Mouse (Mus musculus): Measurements from ENCODE around the gene Cyp1a2. TPM values are rescaled to one million over a fixed set of nuclear protein-coding genes. Genes with fewer than 3 reads are reported as not detected.
"Not testable (repeated sequence)": the region's sequence is repeated elsewhere in the genome, so short reads cannot be mapped to it uniquely, and the experiment has no call there.

Cyp1a2 gene
- total and polyA plus RNA-seq, 3 experiments, result not detected

DNA sequence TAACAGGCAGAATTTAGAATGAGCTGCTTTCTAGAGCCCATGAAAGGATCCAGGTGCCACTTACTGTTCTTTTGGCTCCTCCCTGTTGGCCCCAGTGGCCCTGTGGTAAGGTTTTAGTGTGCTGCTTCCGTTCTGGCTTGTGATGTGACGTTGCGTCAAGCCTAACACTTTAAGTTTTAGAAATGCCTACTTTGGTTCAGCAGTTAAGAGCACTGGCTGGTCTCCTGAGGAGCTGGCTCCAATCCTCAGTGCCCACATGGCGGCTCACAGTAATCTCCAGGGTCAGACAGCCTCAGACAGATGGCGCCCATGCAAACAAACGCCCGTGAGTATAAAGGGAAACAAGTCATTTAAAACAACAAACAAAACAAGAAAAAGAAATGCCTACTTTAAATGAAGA, 34.9 kb upstream of the Cyp1a2 start:
- H3K79me2 ChIP-seq (replicated peaks; ENCODE audit: control insufficient read depth, extremely low read depth, insufficient read depth, poor library complexity, severe bottlenecking), result peaks cover 4% of the 10 kb centered on the region
- dilution Hi-C loops (cut with MboI; ENCODE audit: extremely low pct_ligation_motif_present, extremely low pct_unique_long_range_greater_than_20kb, low sequenced_read_pairs) (no loop called here), in situ Hi-C loops (cut with MboI; ENCODE audit: low pct_ligation_motif_present, low pct_unique_long_range_greater_than_20kb, low sequenced_read_pairs) (no loop called here)
- no peak overlapping the region for H3K4me2 ChIP-seq (ENCODE audit: insufficient read depth, low read depth, poor library complexity, severe bottlenecking)
- TF ChIP-seq POLR2AphosphoS2 (IDR thresholded peaks at IDR 0.05; ENCODE audit: low read depth, low read length) (no peak), MAFK (IDR thresholded peaks at IDR 0.05; ENCODE audit: insufficient replicate concordance, low read length) (no peak), TBP (conservative IDR thresholded peaks at IDR 0.05; ENCODE audit: low read depth, low read length) (no peak), ZNF384 (IDR thresholded peaks at IDR 0.05; ENCODE audit: low read depth, low read length) (no peak), IRF4 (IDR thresholded peaks at IDR 0.05; ENCODE audit: low read depth, low read length) (no peak), USF2 (conservative IDR thresholded peaks at IDR 0.05; ENCODE audit: low read depth, low read length) (no peak), SMC3 (IDR thresholded peaks at IDR 0.05; ENCODE audit: low read depth, low read length) (no peak), BHLHE40 (IDR thresholded peaks at IDR 0.05; ENCODE audit: low read depth, low read length) (no peak), MXI1 (IDR thresholded peaks at IDR 0.05; ENCODE audit: low read depth, low read length) (no peak), UBTF (IDR thresholded peaks at IDR 0.05; ENCODE audit: low read depth, low read length) (no peak)
- peaks cover 49 to 87% of the 10 kb centered on the region in 2 experiments for H3K36me3 ChIP-seq (replicated peaks in 1 of 2; ENCODE audit: control insufficient read depth in 1 of 2, insufficient read depth in 1 of 2, low read length in 1 of 2)
- no peak overlapping the region for H3K27ac ChIP-seq (ENCODE audit: insufficient read depth, low read depth)
- H3K9ac ChIP-seq (ENCODE audit: insufficient read depth, low read depth), result no peak overlapping the region
- DNase-seq (ENCODE audit: extremely low read depth), result no peak
- H3K4me1 ChIP-seq (ENCODE audit: control insufficient read depth in 1 of 2, insufficient read depth in 2 of 2), result no peaks in the 10 kb centered on the region
- no peak overlapping the region for H3K4me3 ChIP-seq (replicated peaks in 1 of 3; ENCODE audit: low read depth in 2 of 3, low read length in 2 of 3, poor library complexity in 1 of 3)
- H3K9me3 ChIP-seq (replicated peaks; ENCODE audit: low read length), result no peaks in the 10 kb centered on the region
- no peaks in the 10 kb centered on the region for H3K27me3 ChIP-seq (replicated peaks)

DNA sequence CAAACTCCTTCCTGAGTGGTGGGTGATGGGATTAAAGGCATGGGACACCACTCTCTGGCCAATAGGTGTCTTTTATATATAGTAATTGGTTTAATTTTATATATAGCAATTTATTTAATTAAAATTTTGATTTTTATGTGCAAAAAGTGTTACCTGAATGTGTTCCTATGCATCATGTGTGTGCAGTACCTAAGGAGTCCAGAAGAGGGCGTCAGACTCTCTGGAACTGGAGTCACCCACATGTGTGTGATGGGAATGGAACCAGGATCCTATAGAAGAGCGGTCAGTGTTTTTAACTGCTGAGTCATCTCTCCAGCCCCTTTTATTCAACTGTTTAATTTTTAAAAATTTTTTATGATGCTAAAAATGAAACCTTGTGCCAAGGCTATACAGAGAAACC, 28.7 kb upstream of the Cyp1a2 start:
- Histone ChIP-seq H3K4me1 (ENCODE audit: control insufficient read depth in 1 of 2, insufficient read depth in 2 of 2) (peaks cover 0 to 12% of the 10 kb centered on the region in 2 experiments; a peak in 1 of 4 replicates), H3K79me2 (replicated peaks; ENCODE audit: control insufficient read depth, extremely low read depth, insufficient read depth, poor library complexity, severe bottlenecking) (peaks cover 21% of the 10 kb centered on the region), H3K27ac (ENCODE audit: insufficient read depth, low read depth) (no peak overlapping the region), H3K4me2 (ENCODE audit: insufficient read depth, low read depth, poor library complexity, severe bottlenecking) (no peak overlapping the region), H3K9ac (ENCODE audit: insufficient read depth, low read depth) (no peak overlapping the region), H3K4me3 (replicated peaks in 1 of 3; ENCODE audit: low read depth in 2 of 3, low read length in 2 of 3, poor library complexity in 1 of 3) (no peak overlapping the region), H3K36me3 (replicated peaks in 1 of 2; ENCODE audit: control insufficient read depth in 1 of 2, insufficient read depth in 1 of 2, low read length in 1 of 2) (peaks cover 32 to 57% of the 10 kb centered on the region in 2 experiments), H3K27me3 (replicated peaks) (no peaks in the 10 kb centered on the region), H3K9me3 (replicated peaks; ENCODE audit: low read length) (peaks cover 4% of the 10 kb centered on the region)
- in situ Hi-C loops (cut with MboI; ENCODE audit: low pct_ligation_motif_present, low pct_unique_long_range_greater_than_20kb, low sequenced_read_pairs), result no loop called here
- no peak for TF ChIP-seq UBTF (IDR thresholded peaks at IDR 0.05; ENCODE audit: low read depth, low read length)
- peak; percentile 38 to 51; a peak in 3 of 4 replicates for TF ChIP-seq CTCF (conservative IDR thresholded peaks at IDR 0.05 in 1 of 2, IDR thresholded peaks at IDR 0.05 in 1 of 2; ENCODE audit: low read depth in 2 of 2, low read length in 2 of 2)
- TF ChIP-seq MEF2A (IDR thresholded peaks at IDR 0.05; ENCODE audit: borderline replicate concordance, low read depth, low read length), result no peak
- no peak for TF ChIP-seq CHD2 (IDR thresholded peaks at IDR 0.05; ENCODE audit: low read length)
- TF ChIP-seq MAX (IDR thresholded peaks at IDR 0.05; ENCODE audit: low read length), result no peak
- TF ChIP-seq JUND (conservative IDR thresholded peaks at IDR 0.05; ENCODE audit: low read depth, low read length), result no peak
- TF ChIP-seq PAX5 (IDR thresholded peaks at IDR 0.05; ENCODE audit: low read length), result no peak
- dilution Hi-C loops (cut with MboI; ENCODE audit: extremely low pct_ligation_motif_present, extremely low pct_unique_long_range_greater_than_20kb, low sequenced_read_pairs), result no loop called here
- peak; percentile 9 for DNase-seq (ENCODE audit: extremely low read depth)

DNA sequence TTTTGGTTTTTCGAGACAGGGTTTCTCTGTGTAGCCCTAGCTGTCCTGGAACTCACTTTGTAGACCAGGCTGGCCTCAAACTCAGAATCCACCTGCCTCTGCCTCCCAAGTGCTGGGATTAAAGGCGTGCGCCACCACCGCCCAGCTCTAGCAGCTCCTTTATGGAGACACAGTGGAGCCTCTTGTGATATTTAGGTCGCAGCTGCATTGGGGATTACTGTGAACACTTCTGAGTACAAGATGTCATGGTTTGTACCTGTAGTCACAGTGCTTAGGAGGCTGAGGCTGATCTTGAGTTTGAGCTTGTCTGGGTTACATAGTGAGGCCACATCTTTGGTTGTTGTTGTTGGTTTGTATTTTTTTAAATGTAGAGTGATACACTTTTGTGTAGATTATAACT, 26.7 kb upstream of the Cyp1a2 start:
- Histone ChIP-seq H3K4me1 (ENCODE audit: control insufficient read depth in 1 of 2, insufficient read depth in 2 of 2) (peaks cover 0 to 12% of the 10 kb centered on the region in 2 experiments; a peak in 1 of 4 replicates), H3K36me3 (replicated peaks in 1 of 2; ENCODE audit: control insufficient read depth in 1 of 2, insufficient read depth in 1 of 2, low read length in 1 of 2) (peaks cover 17 to 37% of the 10 kb centered on the region in 2 experiments), H3K79me2 (replicated peaks; ENCODE audit: control insufficient read depth, extremely low read depth, insufficient read depth, poor library complexity, severe bottlenecking) (peaks cover 21% of the 10 kb centered on the region)
- in situ Hi-C loops (cut with MboI; ENCODE audit: low pct_ligation_motif_present, low pct_unique_long_range_greater_than_20kb, low sequenced_read_pairs); dilution Hi-C loops (cut with MboI; ENCODE audit: extremely low pct_ligation_motif_present, extremely low pct_unique_long_range_greater_than_20kb, low sequenced_read_pairs); H3K27me3 ChIP-seq (replicated peaks); H3K4me2 ChIP-seq (ENCODE audit: insufficient read depth, low read depth, poor library complexity, severe bottlenecking); H3K27ac ChIP-seq (ENCODE audit: insufficient read depth, low read depth); H3K9me3 ChIP-seq (replicated peaks; ENCODE audit: low read length); H3K4me3 ChIP-seq (replicated peaks in 1 of 3; ENCODE audit: low read depth in 2 of 3, low read length in 2 of 3, poor library complexity in 1 of 3); H3K9ac ChIP-seq (ENCODE audit: insufficient read depth, low read depth); DNase-seq (ENCODE audit: extremely low read depth): not testable (repeated sequence)

Measured in CH12.LX (cell line).